Mouse (Mus musculus) liver, embryonic 13.5 days (tissue): Measurements from ENCODE around the gene Etl4. TPM values are rescaled to one million over a fixed set of nuclear protein-coding genes. Genes with fewer than 3 reads are reported as not detected.

Experiments
- ATAC-seq: fragments of 200-750 bp; cut with Nextera tagmentation; 2 replicates; pipeline ENCODE4 v1.8.0; 2017; ENCODE audit warnings: low read depth, mild to moderate bottlenecking, moderate number of reproducible peaks, moderate library complexity
- DNase-seq: peaks from one replicate; pipeline ENCODE4 v3.0.0; 2022
- H3K27ac ChIP-seq: fragments of 300-500 bp; sonication (generic); 2 replicates; pipeline ENCODE4 v1.5.1; 2015; ENCODE audit warnings: moderate library complexity, mild to moderate bottlenecking, inconsistent platforms
- H3K27me3 ChIP-seq: fragments of 300-500 bp; sonication (generic); 2 replicates; pipeline ENCODE4 v1.6.1; 2015; ENCODE audit warnings: mild to moderate bottlenecking, inconsistent platforms
- H3K36me3 ChIP-seq: fragments of 300-500 bp; sonication (generic); 2 replicates; pipeline ENCODE4 v1.6.1; 2015; ENCODE audit warnings: mild to moderate bottlenecking, inconsistent platforms
- H3K4me1 ChIP-seq: fragments of 300-500 bp; sonication (generic); replicated peaks from 2 replicates; pipeline ENCODE4 v1.6.1; 2015; ENCODE audit warnings: inconsistent platforms
- H3K4me2 ChIP-seq: fragments of 300-500 bp; sonication (generic); 2 replicates; pipeline ENCODE4 v1.6.1; 2015; ENCODE audit warnings: inconsistent platforms, mild to moderate bottlenecking, moderate library complexity
- H3K4me3 ChIP-seq: fragments of 300-500 bp; sonication (generic); replicated peaks from 2 replicates; pipeline ENCODE4 v1.5.1; 2015; ENCODE audit warnings: mild to moderate bottlenecking, inconsistent platforms
- H3K9ac ChIP-seq: fragments of 300-500 bp; sonication (generic); 2 replicates; pipeline ENCODE4 v1.6.1; 2015; ENCODE audit warnings: mild to moderate bottlenecking, inconsistent platforms
- H3K9me3 ChIP-seq: fragments of 300-500 bp; sonication (generic); replicated peaks from 2 replicates; pipeline ENCODE4 v1.6.1; 2016; ENCODE audit warnings: inconsistent platforms
- WGBS: fragments of 180-500 bp; shearing (Covaris S2); methylation state at CpG from one replicate; pipeline ENCODE4 v1.1.7; 2015; ENCODE audit not compliant: insufficient replicate concordance; 5-methylcytosine and 5-hydroxymethylcytosine counted together
- polyA plus RNA-seq: library from polyadenylated mRNA; unstranded; fragments of >200 nt; fragmentation: Nextera tagmentation; extraction: Ambion mirVana; gene quantifications from 2 replicates; pipeline ENCODE4 v1.2.1, GENCODE M21; 2015

Gene Etl4
- polyA plus RNA-seq, 1 experiment from 2014 or later: 2.7 TPM

- ATAC-seq (no peak), DNase-seq (no peak)
- no peak overlapping the region for H3K27ac ChIP-seq
- no peaks in the 10 kb centered on the region for H3K4me1 ChIP-seq
- 78% methylated on average over 6 of the region's 6 CpGs for WGBS
- H3K9me3 ChIP-seq: no peaks in the 10 kb centered on the region
- no peak overlapping the region for H3K9ac ChIP-seq
- no peak overlapping the region for H3K4me2 ChIP-seq
- H3K36me3 ChIP-seq: no peaks in the 10 kb centered on the region
- H3K4me3 ChIP-seq: no peak overlapping the region
- H3K27me3 ChIP-seq: no peaks in the 10 kb centered on the region
Observed at GRCm38 (mm10) chr2:20777931-20778330, 868.4 kb downstream of the Etl4 start.

- Histone ChIP-seq H3K4me1 (no peaks in the 10 kb centered on the region), H3K4me3 (no peak overlapping the region), H3K27ac (no peak overlapping the region), H3K9ac (no peak overlapping the region), H3K4me2 (no peak overlapping the region), H3K27me3 (no peaks in the 10 kb centered on the region), H3K36me3 (no peaks in the 10 kb centered on the region), H3K9me3 (no peaks in the 10 kb centered on the region)
- ATAC-seq: no peak
- DNase-seq: no peak
- 26% methylated on average over 6 of the region's 6 CpGs for WGBS
Observed at GRCm38 (mm10) chr2:20779484-20780381, 870.2 kb downstream of the Etl4 start.

- Histone ChIP-seq H3K27me3 (no peaks in the 10 kb centered on the region), H3K9me3 (no peaks in the 10 kb centered on the region), H3K4me1 (no peaks in the 10 kb centered on the region), H3K9ac (no peak overlapping the region), H3K4me3 (no peak overlapping the region), H3K27ac (no peak overlapping the region), H3K36me3 (no peaks in the 10 kb centered on the region), H3K4me2 (no peak overlapping the region)
- ATAC-seq (no peak), DNase-seq (no peak)
- 61% methylated on average over 8 of the region's 8 CpGs for WGBS
Observed at GRCm38 (mm10) chr2:20801236-20801890, 891.8 kb downstream of the Etl4 start.

- no peak for ATAC-seq
- WGBS: 73% methylated on average over 8 of the region's 8 CpGs
Observed at GRCm38 (mm10) chr2:20811506-20811905, 901.9 kb downstream of the Etl4 start.

GRCm38 (mm10) chr2:20813986-20814385 lies 904.4 kb downstream of the Etl4 start:
- ATAC-seq (no peak), DNase-seq (no peak)
- Histone ChIP-seq H3K9me3 (no peaks in the 10 kb centered on the region), H3K4me2 (no peak overlapping the region), H3K9ac (no peak overlapping the region), H3K27ac (no peak overlapping the region), H3K4me3 (no peak overlapping the region), H3K27me3 (no peaks in the 10 kb centered on the region), H3K4me1 (no peaks in the 10 kb centered on the region), H3K36me3 (no peaks in the 10 kb centered on the region)
- WGBS: 69% methylated on average over 2 of the region's 2 CpGs

More at GRCm38 (mm10) chr2:20811506-20811905, 901.9 kb downstream of the Etl4 start:
- Histone ChIP-seq H3K36me3 (no peaks in the 10 kb centered on the region), H3K27ac (no peak overlapping the region), H3K4me1 (no peaks in the 10 kb centered on the region), H3K9me3 (no peaks in the 10 kb centered on the region), H3K27me3 (no peaks in the 10 kb centered on the region), H3K4me2 (no peak overlapping the region), H3K9ac (no peak overlapping the region), H3K4me3 (no peak overlapping the region)
- DNase-seq: no peak

GRCm38 (mm10) chr2:20818226-20818625 lies 908.6 kb downstream of the Etl4 start:
- no peak overlapping the region for H3K9ac ChIP-seq
- no peak overlapping the region for H3K4me2 ChIP-seq
- 63% methylated on average over 7 of the region's 7 CpGs for WGBS
- no peak for DNase-seq
- no peaks in the 10 kb centered on the region for H3K9me3 ChIP-seq
- H3K27me3 ChIP-seq: no peaks in the 10 kb centered on the region
- no peaks in the 10 kb centered on the region for H3K36me3 ChIP-seq
- H3K4me1 ChIP-seq: no peaks in the 10 kb centered on the region
- no peak overlapping the region for H3K27ac ChIP-seq
- no peak for ATAC-seq
- H3K4me3 ChIP-seq: no peak overlapping the region

- Histone ChIP-seq H3K4me1 (no peaks in the 10 kb centered on the region), H3K27me3 (no peaks in the 10 kb centered on the region), H3K27ac (no peak overlapping the region), H3K4me2 (no peak overlapping the region), H3K9ac (no peak overlapping the region), H3K9me3 (no peaks in the 10 kb centered on the region), H3K4me3 (no peak overlapping the region), H3K36me3 (no peaks in the 10 kb centered on the region)
- DNase-seq (no peak), ATAC-seq (no peak)
Observed at GRCm38 (mm10) chr2:20826258-20826657, 916.7 kb downstream of the Etl4 start.

GRCm38 (mm10) chr2:20830882-20831281 lies 921.3 kb downstream of the Etl4 start:
- Histone ChIP-seq H3K4me2 (no peak overlapping the region), H3K27ac (no peak overlapping the region), H3K9ac (no peak overlapping the region), H3K9me3 (no peaks in the 10 kb centered on the region), H3K4me3 (no peak overlapping the region), H3K27me3 (no peaks in the 10 kb centered on the region), H3K36me3 (no peaks in the 10 kb centered on the region), H3K4me1 (no peaks in the 10 kb centered on the region)
- WGBS: 67% methylated on average over 3 of the region's 3 CpGs
- no peak for ATAC-seq
- no peak for DNase-seq

GRCm38 (mm10) chr2:20831608-20832406 lies 922.2 kb downstream of the Etl4 start:
- WGBS: 64% methylated on average over 3 of the region's 3 CpGs

GRCm38 (mm10) chr2:20849346-20849745 lies 939.8 kb downstream of the Etl4 start:
- Histone ChIP-seq H3K4me1 (no peaks in the 10 kb centered on the region), H3K4me3 (no peak overlapping the region), H3K27ac (no peak overlapping the region), H3K9ac (no peak overlapping the region), H3K9me3 (no peaks in the 10 kb centered on the region), H3K4me2 (no peak overlapping the region), H3K27me3 (no peaks in the 10 kb centered on the region), H3K36me3 (peaks cover 72% of the 10 kb centered on the region)
- ATAC-seq: no peak
- WGBS: 89% methylated on average over 18 of the region's 18 CpGs
- no peak for DNase-seq

More at GRCm38 (mm10) chr2:20831608-20832406, 922.2 kb downstream of the Etl4 start:
- no peaks in the 10 kb centered on the region for H3K4me1 ChIP-seq
- H3K27me3 ChIP-seq: no peaks in the 10 kb centered on the region
- no peak for ATAC-seq
- DNase-seq: no peak
- H3K4me2 ChIP-seq: no peak overlapping the region
- H3K9ac ChIP-seq: no peak overlapping the region
- H3K27ac ChIP-seq: no peak overlapping the region
- H3K36me3 ChIP-seq: no peaks in the 10 kb centered on the region
- no peaks in the 10 kb centered on the region for H3K9me3 ChIP-seq
- H3K4me3 ChIP-seq: no peak overlapping the region
